Mouse (Mus musculus) layer of hippocampus, adult 18-20 months (tissue): ENCODE measurements around the gene Chrne. TPM values are rescaled to one million over a fixed set of nuclear protein-coding genes. Genes with fewer than 3 reads are reported as not detected.

ENCODE experiments used
- DNase-seq, 2 experiments: peaks; one replicate each; pipeline ENCODE4 v3.0.0; 2022; ENCODE audit warnings: low spot score in 2 of 2
- total RNA-seq, 2 experiments: library from RNA; stranded (reverse); gene quantifications; 2 replicates each; pipeline ENCODE4 v1.2.3; 2021

Gene Chrne
- total RNA-seq, 2 experiments from 2014 or later = not detected

- no peak for DNase-seq
Observed at GRCm38 (mm10) chr11:70628431-70628830, 9.4 kb upstream of the Chrne start.

GRCm38 (mm10) chr11:70626877-70627276 lies 7.9 kb upstream of the Chrne start:
- no peak for DNase-seq

- peak in 1 of 2 experiments; percentile 53 for DNase-seq
Observed at GRCm38 (mm10) chr11:70625473-70625872, 6.5 kb upstream of the Chrne start.

GRCm38 (mm10) chr11:70623053-70623742 lies 4.2 kb upstream of the Chrne start:
- DNase-seq = no peak

- no peak for DNase-seq
Observed at GRCm38 (mm10) chr11:70621972-70622814, 3.2 kb upstream of the Chrne start.

- no peak for DNase-seq
Observed at GRCm38 (mm10) chr11:70615516-70616093, 3.4 kb downstream of the Chrne start, which contains the start of gene 4930544D05Rik. Gene 4930544D05Rik, plus strand, starts transcription at chr11:70615848.

GRCm38 (mm10) chr11:70615074-70615473 lies 3.9 kb downstream of the Chrne start:
- DNase-seq = no peak

- no peak for DNase-seq
Observed at GRCm38 (mm10) chr11:70612505-70612904, 6.5 kb downstream of the Chrne start.

- no peak for DNase-seq
Observed at GRCm38 (mm10) chr11:70610752-70611151, 8.3 kb downstream of the Chrne start.

- no peak for DNase-seq
Observed at GRCm38 (mm10) chr11:70608381-70609066, 10.5 kb downstream of the Chrne start.

GRCm38 (mm10) chr11:70607611-70608010 lies 11.4 kb downstream of the Chrne start:
- no peak for DNase-seq

- no peak for DNase-seq
Observed at GRCm38 (mm10) chr11:70606717-70607116, 12.3 kb downstream of the Chrne start.

GRCm38 (mm10) chr11:70605024-70605566 lies 13.9 kb downstream of the Chrne start:
- DNase-seq = peak in 1 of 2 experiments; percentile 82

GRCm38 (mm10) chr11:70598451-70598953 lies 20.5 kb downstream of the Chrne start:
- no peak for DNase-seq

- no peak for DNase-seq
Observed at GRCm38 (mm10) chr11:70597301-70597700, 21.7 kb downstream of the Chrne start.

- DNase-seq = no peak
Observed at GRCm38 (mm10) chr11:70596094-70596493, 22.9 kb downstream of the Chrne start.

- no peak for DNase-seq
Observed at GRCm38 (mm10) chr11:70595638-70596037, 23.4 kb downstream of the Chrne start.

GRCm38 (mm10) chr11:70594253-70594989 lies 24.6 kb downstream of the Chrne start:
- DNase-seq = no peak

- no peak for DNase-seq
Observed at GRCm38 (mm10) chr11:70591733-70592132, 27.3 kb downstream of the Chrne start.

GRCm38 (mm10) chr11:70586954-70587353 lies 32.1 kb downstream of the Chrne start:
- DNase-seq = no peak
